Mouse (Mus musculus) MEL (cell line): ENCODE data around the gene Msmp. TPM values are rescaled to one million over a fixed set of nuclear protein-coding genes. Genes with fewer than 3 reads are reported as not detected.

Source experiments
- DNase-seq: peaks from one replicate; pipeline ENCODE4 v3.0.0; 2011; ENCODE audit warnings: low read depth, low spot score
- H3K27ac ChIP-seq: 2 replicates; pipeline ENCODE4 v1.5.1; 2012; ENCODE audit warnings: low read depth, mild to moderate bottlenecking, control low read depth, low read length, moderate library complexity; ENCODE audit not compliant: control insufficient read depth
- H3K27me3 ChIP-seq, 2 experiments: fragments of 150-350 bp in 1 of 2; sonication (generic) in 1 of 2; 2 replicates each; pipeline ENCODE4 v1.6.1; 2012; ENCODE audit warnings: low read length in 2 of 2, mild to moderate bottlenecking in 2 of 2, improper control_type of control experiment in 1 of 2, moderate library complexity in 1 of 2; ENCODE audit not compliant: insufficient read depth in 2 of 2, control insufficient read depth in 1 of 2
- H3K36me3 ChIP-seq, 2 experiments: 2 replicates each; pipeline ENCODE4 v1.6.1; 2012 to 2014; ENCODE audit warnings: low read length in 2 of 2, improper control_type of control experiment in 1 of 2, inconsistent platforms in 1 of 2, mild to moderate bottlenecking in 1 of 2; ENCODE audit not compliant: insufficient read depth in 2 of 2, control insufficient read depth in 1 of 2
- H3K4me1 ChIP-seq, 2 experiments: fragments of 150-350 bp in 1 of 2; sonication (generic) in 1 of 2; 2 replicates each; pipeline ENCODE4 v1.6.1; 2012; ENCODE audit warnings: low read length in 2 of 2, improper control_type of control experiment in 1 of 2, mild to moderate bottlenecking in 1 of 2; ENCODE audit not compliant: insufficient read depth in 2 of 2, control insufficient read depth in 1 of 2
- H3K4me3 ChIP-seq, 2 experiments: fragments of 150-350 bp in 1 of 2; sonication (generic) in 1 of 2; 2 replicates each; pipeline ENCODE4 v1.5.1; 2012; ENCODE audit warnings: low read depth in 2 of 2, low read length in 2 of 2, mild to moderate bottlenecking in 2 of 2, moderate library complexity in 2 of 2, control low read depth in 1 of 2, improper control_type of control experiment in 1 of 2; ENCODE audit not compliant: control insufficient read depth in 1 of 2, insufficient read depth in 1 of 2
- H3K79me2 ChIP-seq: 2 replicates; pipeline ENCODE4 v1.6.1; 2012; ENCODE audit warnings: mild to moderate bottlenecking, low read length, moderate library complexity; ENCODE audit not compliant: control insufficient read depth, poor library complexity, insufficient read depth
- H3K9ac ChIP-seq: 2 replicates; pipeline ENCODE4 v1.6.1; 2012; ENCODE audit warnings: low read depth, mild to moderate bottlenecking, control low read depth, low read length, moderate library complexity; ENCODE audit not compliant: control insufficient read depth, poor library complexity, severe bottlenecking
- H3K9me3 ChIP-seq: fragments of 150-350 bp; sonication (generic); replicated peaks from 2 replicates; pipeline ENCODE4 v1.6.1; 2012; ENCODE audit warnings: mild to moderate bottlenecking, low read length, improper control_type of control experiment, moderate library complexity; ENCODE audit not compliant: insufficient read depth
- BHLHE40 ChIP-seq: IDR thresholded peaks from 2 replicates; pipeline ENCODE4 v1.6.1; 2012; ENCODE audit warnings: low read depth, mild to moderate bottlenecking, inconsistent platforms, low read length, improper control_type of control experiment, borderline replicate concordance
- CHD1 ChIP-seq: IDR thresholded peaks from 2 replicates; pipeline ENCODE4 v1.6.1; 2012; ENCODE audit warnings: low read depth, mild to moderate bottlenecking, inconsistent platforms, low read length, improper control_type of control experiment
- CHD2 ChIP-seq: IDR thresholded peaks from 2 replicates; pipeline ENCODE4 v1.6.1; 2011; ENCODE audit warnings: low read length, improper control_type of control experiment
- CTCF ChIP-seq, 3 experiments: IDR thresholded peaks in 2 of 3; conservative IDR thresholded peaks in 1 of 3; 2 replicates each; pipeline ENCODE4 v1.5.1; 2011 to 2012; ENCODE audit warnings: low read length in 3 of 3, low read depth in 2 of 3, mild to moderate bottlenecking in 2 of 3, improper control_type of control experiment in 1 of 3, inconsistent platforms in 1 of 3, mixed read lengths in 1 of 3, moderate library complexity in 1 of 3; ENCODE audit not compliant: control insufficient read depth in 1 of 3, insufficient read depth in 1 of 3, poor library complexity in 1 of 3, severe bottlenecking in 1 of 3
- EP300 ChIP-seq, 2 experiments: IDR thresholded peaks; 2 replicates each; pipeline ENCODE4 v1.6.1; 2011; ENCODE audit warnings: improper control_type of control experiment in 2 of 2, low read length in 2 of 2, low read depth in 1 of 2, mild to moderate bottlenecking in 1 of 2
- ETS1 ChIP-seq: IDR thresholded peaks from 2 replicates; pipeline ENCODE4 v1.6.1; 2012; ENCODE audit warnings: low read depth, mild to moderate bottlenecking, inconsistent platforms, low read length, improper control_type of control experiment, moderate library complexity
- GABPA ChIP-seq: IDR thresholded peaks from 2 replicates; pipeline ENCODE4 v1.6.1; 2012; ENCODE audit warnings: low read depth, mild to moderate bottlenecking, inconsistent platforms, low read length, improper control_type of control experiment, moderate library complexity
- GATA1 ChIP-seq: IDR thresholded peaks from 2 replicates; pipeline ENCODE4 v1.6.1; 2011; ENCODE audit warnings: low read depth, low read length, improper control_type of control experiment
- KAT2A ChIP-seq: conservative IDR thresholded peaks from 2 replicates; pipeline ENCODE4 v1.6.1; 2012; ENCODE audit warnings: low read depth, low read length, improper control_type of control experiment, inconsistent platforms
- MAX ChIP-seq: IDR thresholded peaks from 2 replicates; pipeline ENCODE4 v1.6.1; 2011; ENCODE audit warnings: low read length, improper control_type of control experiment
- MAZ ChIP-seq: IDR thresholded peaks from 2 replicates; pipeline ENCODE4 v1.6.1; 2012; ENCODE audit warnings: low read depth, mild to moderate bottlenecking, inconsistent platforms, low read length, improper control_type of control experiment
- MEF2A ChIP-seq: IDR thresholded peaks from 2 replicates; pipeline ENCODE4 v1.6.1; 2014; ENCODE audit warnings: low read depth, mild to moderate bottlenecking, inconsistent platforms, low read length, improper control_type of control experiment; ENCODE audit not compliant: poor library complexity, insufficient replicate concordance, severe bottlenecking; ENCODE audit errors: extremely low read depth
- MXI1 ChIP-seq: IDR thresholded peaks from 2 replicates; pipeline ENCODE4 v1.6.1; 2011; ENCODE audit warnings: mild to moderate bottlenecking, low read depth, low read length, improper control_type of control experiment
- MYB ChIP-seq: IDR thresholded peaks from 2 replicates; pipeline ENCODE4 v1.6.1; 2011; ENCODE audit warnings: mild to moderate bottlenecking, low read depth, low read length, improper control_type of control experiment
- MYC ChIP-seq: IDR thresholded peaks from 2 replicates; pipeline ENCODE4 v1.6.1; 2011; ENCODE audit warnings: low read depth, mild to moderate bottlenecking, low read length, improper control_type of control experiment, moderate library complexity
- NRF1 ChIP-seq: IDR thresholded peaks from 2 replicates; pipeline ENCODE4 v1.6.1; 2014; ENCODE audit warnings: low read depth, mild to moderate bottlenecking, inconsistent platforms, low read length, improper control_type of control experiment, moderate library complexity; ENCODE audit not compliant: poor library complexity, insufficient read depth, severe bottlenecking
- POLR2AphosphoS2 ChIP-seq: IDR thresholded peaks from 2 replicates; pipeline ENCODE4 v1.6.1; 2011; ENCODE audit warnings: low read length, improper control_type of control experiment
- POLR2AphosphoS5 ChIP-seq: IDR thresholded peaks from 2 replicates; pipeline ENCODE4 v1.6.1; 2012; ENCODE audit warnings: low read depth, borderline replicate concordance, mild to moderate bottlenecking, inconsistent platforms, low read length, moderate library complexity, mixed read lengths
- RAD21 ChIP-seq: IDR thresholded peaks from 2 replicates; pipeline ENCODE4 v1.6.1; 2011; ENCODE audit warnings: mild to moderate bottlenecking, low read depth, low read length, improper control_type of control experiment
- SMC3 ChIP-seq: IDR thresholded peaks from 2 replicates; pipeline ENCODE4 v1.6.1; 2011; ENCODE audit warnings: low read depth, low read length, improper control_type of control experiment
- TCF12 ChIP-seq: IDR thresholded peaks from 2 replicates; pipeline ENCODE4 v1.6.1; 2014; ENCODE audit warnings: low read depth, mild to moderate bottlenecking, inconsistent platforms, low read length, improper control_type of control experiment, moderate library complexity
- UBTF ChIP-seq: IDR thresholded peaks from 2 replicates; pipeline ENCODE4 v1.6.1; 2012; ENCODE audit warnings: low read depth, mild to moderate bottlenecking, inconsistent platforms, low read length, improper control_type of control experiment, moderate library complexity, borderline replicate concordance; ENCODE audit not compliant: insufficient read depth
- USF1 ChIP-seq: IDR thresholded peaks from 2 replicates; pipeline ENCODE4 v1.6.1; 2014; ENCODE audit warnings: low read depth, mild to moderate bottlenecking, inconsistent platforms, low read length, improper control_type of control experiment, moderate library complexity
- ZC3H11A ChIP-seq: IDR thresholded peaks from 2 replicates; pipeline ENCODE4 v1.6.1; 2012; ENCODE audit warnings: low read depth, mild to moderate bottlenecking, inconsistent platforms, low read length, improper control_type of control experiment
- ZKSCAN1 ChIP-seq: IDR thresholded peaks from 2 replicates; pipeline ENCODE4 v1.6.1; 2012; ENCODE audit warnings: low read depth, mild to moderate bottlenecking, inconsistent platforms, low read length, improper control_type of control experiment, moderate library complexity
- ZNF384 ChIP-seq: IDR thresholded peaks from 2 replicates; pipeline ENCODE4 v1.6.1; 2012; ENCODE audit warnings: low read depth, mild to moderate bottlenecking, inconsistent platforms, low read length, improper control_type of control experiment
- polyA plus RNA-seq, 2 experiments: library from polyadenylated mRNA; stranded (reverse) in 1 of 2; unstranded in 1 of 2; fragments of >175 nt in 1 of 2; fragments of >200 nt in 1 of 2; gene quantifications; 2 replicates each; pipeline versions ENCODE4 v1.2.1 to v1.2.4; 2012; ENCODE audit warnings: low replicate concordance in 2 of 2, low read depth in 1 of 2; ENCODE audit not compliant: insufficient read length in 2 of 2, insufficient read depth in 1 of 2, missing spikeins in 1 of 2
- total RNA-seq: library from RNA; depleted of rRNA; stranded (reverse); fragments of 300-350 nt; gene quantifications from 2 replicates; pipeline ENCODE4 v1.2.3, GENCODE M21; 2012

Msmp gene
- total and polyA plus RNA-seq, 3 experiments, result 0.73 to 2.5 TPM; not detected in 1

DNA sequence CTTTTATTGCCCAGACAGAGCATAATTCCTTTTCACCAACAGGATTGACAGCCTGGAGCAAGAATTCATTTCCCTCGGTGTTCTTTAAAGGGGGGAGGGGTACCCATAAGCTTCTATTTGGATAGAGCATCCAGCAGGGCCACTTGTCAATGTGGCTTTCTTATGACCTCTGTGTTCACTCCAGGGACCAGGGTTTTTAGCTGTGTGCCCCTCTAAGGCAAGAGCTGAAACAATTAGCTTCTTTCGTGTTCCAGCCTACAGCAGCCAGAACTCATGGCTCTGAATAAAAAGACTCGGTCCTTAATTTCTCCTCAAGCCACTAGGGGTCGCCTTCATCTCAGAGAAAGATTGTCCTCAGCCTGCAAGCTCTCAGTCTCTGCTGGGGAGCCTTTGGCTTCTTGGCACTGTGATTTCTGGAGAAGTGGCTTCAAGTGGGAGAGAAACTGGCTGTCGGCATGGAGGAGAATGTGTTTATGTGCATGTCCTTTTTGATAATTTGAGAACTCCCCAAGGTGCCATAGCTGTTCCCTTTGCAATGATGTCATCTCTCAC, 45.8 kb upstream of the Msmp start (continued):
- TF ChIP-seq RAD21 (peak; percentile 89), MAZ (0 out of 2 replicates have a peak, but pooled peaks have one; percentile 38), TCF12 (no peak)

DNA sequence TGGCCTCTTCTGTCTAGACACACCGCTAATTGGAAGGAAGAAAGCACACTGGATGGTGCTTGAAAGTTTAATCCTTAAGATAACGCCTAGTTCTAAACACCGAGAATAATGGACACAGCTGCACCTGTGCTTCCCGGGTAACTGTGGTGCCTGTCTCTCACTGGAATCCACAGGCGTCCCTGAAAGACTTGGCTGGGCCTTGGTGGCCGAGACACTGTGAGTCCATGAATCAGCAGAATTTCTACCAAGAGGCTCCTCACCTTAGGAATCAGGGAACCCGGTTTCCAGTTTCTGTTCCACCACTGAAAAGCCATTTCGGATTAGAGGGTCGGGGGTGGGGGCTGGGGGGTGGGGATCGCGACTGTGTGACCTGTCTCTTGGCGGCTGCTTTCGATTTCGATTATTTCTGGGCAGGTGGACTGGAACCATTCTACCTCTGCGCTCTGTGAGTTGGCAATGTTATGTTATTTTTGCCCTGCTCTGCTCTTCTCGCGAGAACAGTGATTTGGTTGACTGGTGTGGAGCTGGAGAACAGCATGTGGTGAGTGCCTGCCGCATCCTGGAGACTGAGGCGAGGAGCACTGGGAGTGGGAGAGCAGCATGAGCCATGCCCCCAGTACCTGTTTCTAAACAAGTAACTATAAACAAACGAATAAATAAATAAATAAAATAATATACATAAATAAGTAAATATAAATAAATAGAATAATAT, 45.0 kb upstream of the Msmp start:
- no peak overlapping the region for H3K4me3 ChIP-seq

DNA sequence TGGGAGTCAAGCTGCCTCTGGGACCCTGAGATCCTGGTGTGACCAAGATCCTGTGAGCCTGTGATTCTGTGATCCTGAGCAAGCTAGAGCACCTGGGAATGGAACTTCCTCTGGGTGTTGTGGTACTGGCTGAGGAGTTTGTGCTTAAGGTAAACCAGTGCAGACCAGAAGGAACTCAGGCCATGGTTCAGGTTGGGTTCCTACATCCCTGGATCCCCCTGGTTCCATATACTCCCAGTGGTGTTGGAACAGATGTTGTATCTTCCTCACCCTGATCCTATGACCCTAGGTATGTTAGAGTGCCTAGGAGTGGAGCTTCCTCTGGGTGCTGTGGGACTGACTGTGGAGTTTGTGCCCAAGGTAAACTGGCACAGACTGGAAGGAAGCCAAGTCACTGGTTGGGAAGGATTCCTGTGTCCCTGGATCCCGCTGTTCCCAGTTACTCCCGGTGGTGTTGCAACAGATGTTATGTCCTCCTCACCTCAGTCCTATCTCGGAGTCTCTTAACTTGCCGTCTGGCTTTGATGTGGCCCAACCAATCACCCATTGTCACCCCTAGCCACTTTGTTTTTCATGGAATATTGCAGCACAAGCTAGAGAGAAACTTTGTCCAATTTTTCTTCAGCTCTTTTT, 36.0 kb upstream of the Msmp start:
- H3K79me2 ChIP-seq, result no peaks in the 10 kb centered on the region

More for the DNA sequence above, 45.0 kb upstream of the Msmp start:
- no peaks in the 10 kb centered on the region for H3K79me2 ChIP-seq
- no peaks in the 10 kb centered on the region; a peak in 1 of 4 replicates for H3K4me1 ChIP-seq
- TF ChIP-seq ZKSCAN1, result no peak
- TF ChIP-seq ZNF384, result no peak
- no peak for TF ChIP-seq GATA1
- no peak for TF ChIP-seq NRF1
- no peak for TF ChIP-seq SMC3
- TF ChIP-seq POLR2AphosphoS2, result no peak
- TF ChIP-seq POLR2AphosphoS5, result no peak
- no peak for TF ChIP-seq ETS1
- TF ChIP-seq MAX, result no peak
- no peak for TF ChIP-seq MXI1
- TF ChIP-seq USF1, result no peak
- no peak for TF ChIP-seq GABPA
- no peak for TF ChIP-seq MEF2A
- no peak for DNase-seq
- peaks cover 4 to 6% of the 10 kb centered on the region in 2 experiments for H3K27me3 ChIP-seq
- no peaks in the 10 kb centered on the region for H3K9me3 ChIP-seq
- no peaks in the 10 kb centered on the region for H3K36me3 ChIP-seq
- H3K27ac ChIP-seq, result no peak overlapping the region
- no peak overlapping the region for H3K9ac ChIP-seq

More for the DNA sequence above, 36.0 kb upstream of the Msmp start:
- Histone ChIP-seq H3K27ac (no peak overlapping the region), H3K27me3 (no peaks in the 10 kb centered on the region), H3K36me3 (no peaks in the 10 kb centered on the region), H3K9ac (no peak overlapping the region), H3K9me3 (no peaks in the 10 kb centered on the region), H3K4me3 (no peak overlapping the region), H3K4me1 (no peaks in the 10 kb centered on the region)
- TF ChIP-seq POLR2AphosphoS2 (no peak), KAT2A (no peak), BHLHE40 (no peak), USF1 (no peak), MEF2A (no peak), POLR2AphosphoS5 (no peak), CTCF (IDR thresholded peaks at IDR 0.05 in 2 of 3, conservative IDR thresholded peaks at IDR 0.05 in 1 of 3; ENCODE audit: control insufficient read depth in 1 of 3, insufficient read depth in 1 of 3, low read depth in 2 of 3, low read length in 3 of 3, poor library complexity in 1 of 3, severe bottlenecking in 1 of 3) (no peak), ETS1 (no peak), UBTF (no peak), EP300 (IDR thresholded peaks at IDR 0.05; ENCODE audit: low read depth in 1 of 2, low read length in 2 of 2) (no peak), ZC3H11A (no peak), ZKSCAN1 (no peak), MYC (no peak), MAZ (no peak), CHD2 (no peak), CHD1 (no peak), MYB (no peak)
- no peak for DNase-seq
